Mouse (Mus musculus) MEL (cell line): Measurements from ENCODE around the gene Tspan17.

Experiments
- CTCF ChIP-seq, 3 experiments: IDR thresholded peaks in 2 of 3; conservative IDR thresholded peaks in 1 of 3; 2 replicates each; pipeline ENCODE4 v1.5.1; 2011 to 2012; ENCODE audit warnings: low read length in 3 of 3, low read depth in 2 of 3, mild to moderate bottlenecking in 2 of 3, improper control_type of control experiment in 1 of 3, inconsistent platforms in 1 of 3, mixed read lengths in 1 of 3, moderate library complexity in 1 of 3; ENCODE audit not compliant: control insufficient read depth in 1 of 3, insufficient read depth in 1 of 3, poor library complexity in 1 of 3, severe bottlenecking in 1 of 3
- GATA1 ChIP-seq: IDR thresholded peaks from 2 replicates; pipeline ENCODE4 v1.6.1; 2011; ENCODE audit warnings: low read depth, low read length, improper control_type of control experiment
- KAT2A ChIP-seq: conservative IDR thresholded peaks from 2 replicates; pipeline ENCODE4 v1.6.1; 2012; ENCODE audit warnings: low read depth, low read length, improper control_type of control experiment, inconsistent platforms
- POLR2A ChIP-seq, 2 experiments: IDR thresholded peaks; 2 replicates each; pipeline ENCODE4 v1.6.1; 2011 to 2012; ENCODE audit warnings: low read length in 2 of 2, mild to moderate bottlenecking in 2 of 2, control low read depth in 1 of 2, improper control_type of control experiment in 1 of 2, low read depth in 1 of 2, moderate library complexity in 1 of 2; ENCODE audit not compliant: control insufficient read depth in 1 of 2, insufficient read depth in 1 of 2, poor library complexity in 1 of 2
- RCOR1 ChIP-seq: IDR thresholded peaks from 2 replicates; pipeline ENCODE4 v1.6.1; 2012; ENCODE audit warnings: low read depth, mild to moderate bottlenecking, inconsistent platforms, low read length, improper control_type of control experiment
- TBP ChIP-seq: IDR thresholded peaks from 2 replicates; pipeline ENCODE4 v1.8.0; 2011; ENCODE audit warnings: low read depth, low read length, improper control_type of control experiment
- TCF12 ChIP-seq: IDR thresholded peaks from 2 replicates; pipeline ENCODE4 v1.6.1; 2014; ENCODE audit warnings: low read depth, mild to moderate bottlenecking, inconsistent platforms, low read length, improper control_type of control experiment, moderate library complexity
- ZNF384 ChIP-seq: IDR thresholded peaks from 2 replicates; pipeline ENCODE4 v1.6.1; 2012; ENCODE audit warnings: low read depth, mild to moderate bottlenecking, inconsistent platforms, low read length, improper control_type of control experiment

GRCm38 (mm10) chr13:54783235-54783634 lies 5.9 kb upstream of the Tspan17 start:
- no peak for TF ChIP-seq CTCF (IDR thresholded peaks at IDR 0.05 in 2 of 3, conservative IDR thresholded peaks at IDR 0.05 in 1 of 3; ENCODE audit: control insufficient read depth in 1 of 3, insufficient read depth in 1 of 3, low read depth in 2 of 3, low read length in 3 of 3, poor library complexity in 1 of 3, severe bottlenecking in 1 of 3)
- TF ChIP-seq KAT2A = no peak
- TF ChIP-seq GATA1 = no peak
- TF ChIP-seq ZNF384 = no peak
- TF ChIP-seq RCOR1 = no peak
- TF ChIP-seq POLR2A (IDR thresholded peaks at IDR 0.05; ENCODE audit: control insufficient read depth in 1 of 2, insufficient read depth in 1 of 2, low read depth in 1 of 2, low read length in 2 of 2, poor library complexity in 1 of 2) = no peak
- no peak for TF ChIP-seq TBP
- TF ChIP-seq TCF12 = no peak
